Mouse (Mus musculus) c-Kit-positive CD71-positive TER-119-negative erythroid progenitor cells, embryonic 14.5 days (primary cell): ENCODE results near the gene Il11.

Experiments
- DNase-seq: peaks from one replicate; pipeline ENCODE4 v3.0.0-alpha.2; 2013; ENCODE audit warnings: low read depth

Gene Il11

DNA sequence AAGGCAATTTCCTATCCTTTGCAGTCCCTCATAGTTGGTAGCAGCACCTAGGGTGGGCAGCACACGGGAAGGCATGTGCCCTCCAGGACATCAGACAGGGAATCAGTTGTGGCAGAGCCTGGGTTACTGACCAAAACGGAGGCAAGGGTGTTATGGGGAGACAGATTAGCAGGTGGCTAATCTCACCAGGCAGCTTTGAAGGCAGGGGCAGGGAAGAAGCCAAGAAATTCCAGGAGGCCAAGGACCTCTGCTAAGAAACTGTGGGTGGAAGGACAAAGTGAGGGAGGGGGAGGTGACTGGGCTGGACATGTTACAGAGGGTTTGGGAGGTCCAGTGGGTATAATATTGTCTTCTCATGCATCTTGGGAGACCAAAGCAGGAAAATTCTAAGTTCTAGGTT is 39.3 kb downstream of the Il11 start:
- peak; percentile 81 for DNase-seq

DNA sequence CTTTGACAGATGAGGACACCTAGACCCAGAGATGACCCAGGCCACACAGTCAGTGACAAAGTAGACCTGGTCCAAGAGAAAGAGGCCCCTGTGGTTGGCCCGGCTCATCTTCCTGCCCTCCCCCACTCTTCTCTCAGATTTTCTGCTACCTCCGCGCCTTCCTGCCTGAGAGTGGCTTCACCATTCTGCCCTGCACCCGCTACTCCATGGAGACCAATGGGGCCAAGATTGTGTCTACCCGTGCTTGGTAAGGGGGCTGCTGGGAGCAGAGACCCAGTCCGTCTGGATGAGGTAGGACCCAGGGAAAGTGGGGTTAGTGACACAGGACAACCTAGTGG is 40.2 kb downstream of the Il11 start:
- no peak for DNase-seq

DNA sequence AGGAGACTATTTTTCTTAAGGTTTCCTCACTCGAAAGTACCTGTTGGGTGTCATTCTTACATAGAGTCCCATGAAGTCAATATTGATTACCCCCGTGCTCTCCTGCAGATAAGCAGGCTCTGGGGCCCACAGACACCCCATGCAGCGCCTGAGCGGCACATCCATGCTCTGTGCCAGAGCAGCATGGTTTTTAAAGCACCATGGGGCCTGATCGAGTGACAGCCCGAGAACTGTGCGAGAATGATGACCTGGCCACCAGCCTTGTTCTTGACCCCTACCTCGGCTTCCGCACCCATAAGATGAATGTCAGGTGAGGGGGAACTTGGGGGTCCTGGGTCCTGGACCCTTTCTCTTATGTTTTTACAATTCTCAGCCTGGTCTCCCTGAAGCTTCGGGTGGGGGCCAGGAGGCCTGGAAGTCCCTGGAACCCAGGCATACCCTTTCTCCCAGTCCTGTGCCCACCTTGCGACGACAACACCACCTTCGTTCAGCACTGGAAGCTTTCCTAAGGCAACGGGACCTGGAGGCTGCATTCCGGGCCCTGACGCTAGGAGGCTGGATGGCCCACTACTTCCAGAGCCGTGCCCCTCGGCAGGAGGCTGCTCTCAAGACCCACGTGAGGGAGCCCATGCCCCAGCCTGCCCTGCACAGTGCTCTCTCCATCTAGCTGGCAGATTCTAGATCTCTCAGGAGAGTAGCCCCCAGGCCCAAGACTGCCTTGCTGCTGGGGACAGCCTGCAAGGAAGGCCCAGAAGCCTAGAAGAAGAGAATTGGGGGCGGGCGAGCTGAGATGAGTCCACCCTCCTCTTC is 40.8 kb downstream of the Il11 start:
- no peak for DNase-seq

DNA sequence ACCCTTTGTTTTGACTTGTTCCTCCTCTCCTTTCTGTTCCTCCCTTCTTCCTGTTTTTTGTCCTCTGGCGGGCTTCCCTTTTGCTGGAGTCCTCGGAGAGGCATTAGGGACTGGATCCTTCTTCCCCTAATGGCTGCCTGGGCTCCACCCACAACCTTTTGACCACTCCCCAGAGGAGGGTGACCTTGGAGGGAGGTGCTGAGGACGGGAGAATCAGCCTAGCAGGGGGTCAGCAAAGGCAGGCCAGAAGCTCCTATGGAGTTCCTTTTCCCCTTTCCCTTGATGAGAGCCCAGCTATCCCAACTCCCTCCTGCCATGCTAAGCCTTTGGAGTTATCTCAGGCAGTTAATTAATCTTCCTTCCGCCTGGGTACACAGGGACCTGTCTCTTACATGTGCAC is 41.5 kb downstream of the Il11 start:
- no peak for DNase-seq

DNA sequence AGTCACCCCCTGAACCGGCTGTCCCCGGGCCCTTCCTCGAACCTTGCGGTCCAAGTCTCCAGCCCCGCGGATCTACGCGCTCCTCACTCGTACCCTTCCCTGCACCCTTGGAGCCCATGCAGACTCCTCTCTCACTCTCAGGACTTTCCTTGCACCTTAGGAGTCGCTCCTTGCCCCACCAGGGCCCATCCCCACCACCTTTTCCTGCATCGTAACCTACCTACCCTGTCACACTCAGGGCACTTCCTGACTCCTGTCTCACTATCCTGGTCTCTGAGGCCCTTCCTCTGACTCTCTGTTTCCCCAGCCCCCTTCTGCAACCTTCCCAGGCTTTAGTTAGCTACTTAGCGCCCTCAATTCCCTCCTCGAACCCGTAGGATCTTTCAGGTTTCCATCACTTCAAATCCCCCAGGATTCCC is 42.3 kb downstream of the Il11 start:
- DNase-seq: no peak

DNA sequence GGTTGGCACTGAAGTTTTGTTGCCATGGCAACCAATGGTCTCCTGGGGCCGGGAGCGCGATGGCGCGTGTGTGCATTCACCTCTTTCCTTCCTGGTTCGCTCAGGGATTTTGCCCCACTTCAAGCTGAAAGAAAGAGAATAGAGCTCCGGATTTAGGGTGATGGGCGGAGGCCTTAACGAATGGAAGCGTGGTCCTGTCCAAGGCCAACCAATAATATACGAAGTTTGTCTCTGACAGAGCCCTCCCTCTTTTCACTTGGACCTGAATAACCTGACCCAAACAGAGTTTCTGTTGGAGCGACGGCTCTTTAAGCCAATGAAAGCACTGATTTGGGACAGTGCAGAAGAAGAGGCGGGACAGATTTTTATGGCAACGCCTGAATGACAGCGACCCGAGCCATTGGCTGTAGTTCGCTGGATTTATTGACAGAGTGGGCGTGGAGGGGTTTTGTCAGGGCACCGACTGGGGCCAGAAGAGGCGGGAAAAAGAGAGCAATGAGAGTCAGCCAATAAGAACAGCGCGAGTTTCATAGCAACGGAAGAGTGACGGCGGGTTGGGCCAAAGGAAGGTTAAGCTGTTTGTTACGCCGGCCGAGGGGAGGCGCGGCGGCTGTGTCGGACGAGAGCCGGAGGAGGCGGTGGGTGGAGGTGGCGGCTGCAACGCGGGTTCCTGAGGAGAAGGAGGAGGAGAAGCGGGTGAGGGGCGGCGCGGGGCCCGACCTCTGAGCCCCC is 42.9 kb downstream of the Il11 start, which contains the start of gene Kmt5c:
Kmt5c (plus strand) TSS at position 572 of the 732 bp plus-strand sequence.
- peak; percentile 99 for DNase-seq

DNA sequence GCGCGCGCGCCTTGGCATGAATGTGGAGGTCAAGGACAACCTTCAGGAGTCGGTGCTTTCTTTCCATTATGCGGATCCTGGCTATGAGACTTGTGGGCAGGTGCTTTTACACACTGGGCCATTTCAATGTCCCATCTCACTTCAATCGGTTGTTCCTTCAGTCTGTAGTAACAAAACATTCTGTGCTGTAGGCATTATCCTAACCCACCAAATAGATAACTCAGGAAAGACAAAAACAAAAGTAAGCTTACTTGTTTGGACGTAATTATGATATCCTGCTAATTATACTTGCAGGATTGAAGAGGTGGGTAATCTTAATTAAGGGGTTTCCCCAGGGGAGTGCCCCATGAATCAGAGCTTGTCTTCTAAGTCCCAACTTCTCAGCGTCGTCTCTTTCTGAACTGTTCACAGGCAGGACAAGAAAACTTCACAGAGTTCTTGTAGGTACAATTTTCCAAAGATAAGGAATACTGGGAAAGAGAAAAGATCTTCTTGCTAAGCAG is 43.6 kb downstream of the Il11 start:
- no peak for DNase-seq

DNA sequence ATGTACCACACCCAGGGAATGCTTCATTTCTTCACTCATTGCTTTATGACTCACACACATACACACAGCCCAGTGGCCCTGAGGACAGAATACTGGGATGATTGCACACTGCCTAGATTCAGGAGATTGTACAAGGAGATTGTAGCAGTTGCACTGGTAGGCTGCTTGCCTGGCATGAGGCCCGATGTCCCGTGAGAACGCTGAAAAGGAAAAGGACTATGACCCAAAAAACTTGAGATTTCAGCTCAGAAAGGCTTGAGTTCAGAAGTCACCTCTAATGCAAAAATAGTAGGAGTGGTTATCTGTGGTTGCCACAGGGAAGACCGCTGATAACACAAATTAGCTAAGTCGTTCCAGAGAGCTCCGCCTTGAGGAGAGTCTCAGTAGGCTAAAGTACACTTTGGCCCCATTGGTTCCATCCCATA is 49.7 kb downstream of the Il11 start:
- no peak for DNase-seq

DNA sequence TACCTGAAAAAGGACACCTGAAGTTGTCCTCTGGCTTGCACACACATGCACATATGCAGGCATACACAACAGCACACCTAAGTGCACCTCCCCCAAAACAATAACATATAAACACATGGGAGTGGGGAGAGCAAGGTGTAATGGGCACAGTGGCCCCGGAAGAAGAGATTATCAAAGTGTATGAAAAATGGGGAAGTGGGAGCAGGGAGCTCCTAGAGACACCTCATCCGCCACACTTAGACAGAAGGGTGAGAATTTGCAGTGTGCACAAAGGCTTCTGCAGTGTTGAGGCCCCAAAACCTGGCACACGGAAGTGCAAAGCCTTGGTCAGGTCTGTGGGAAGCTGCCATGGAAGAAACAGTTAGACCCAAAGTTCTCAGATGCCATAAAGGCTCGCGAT is 51.6 kb downstream of the Il11 start:
- DNase-seq: no peak

DNA sequence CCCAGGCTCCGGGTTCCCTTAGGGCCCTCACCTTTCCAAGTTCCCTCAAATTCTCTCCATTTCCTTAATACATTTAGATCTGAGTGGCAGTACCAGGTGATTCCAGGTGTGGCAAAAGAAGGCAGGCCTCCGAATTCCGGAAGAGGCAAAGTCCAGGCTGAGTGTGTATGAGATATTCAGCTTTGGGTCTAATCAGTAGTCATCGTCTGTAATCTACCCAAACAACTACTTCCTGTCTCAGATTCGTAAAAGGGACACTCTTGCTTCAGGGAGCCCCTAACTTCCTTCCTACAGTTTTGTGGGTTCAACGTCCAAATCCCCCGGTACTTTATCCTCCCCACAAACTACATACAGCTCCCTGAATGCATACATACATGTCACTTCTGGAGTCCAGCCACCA is 57.5 kb downstream of the Il11 start, which contains the start of gene Tmem150b:
Tmem150b (minus strand) TSS at position 81 of the 400 bp plus-strand sequence.
- no peak for DNase-seq

DNA sequence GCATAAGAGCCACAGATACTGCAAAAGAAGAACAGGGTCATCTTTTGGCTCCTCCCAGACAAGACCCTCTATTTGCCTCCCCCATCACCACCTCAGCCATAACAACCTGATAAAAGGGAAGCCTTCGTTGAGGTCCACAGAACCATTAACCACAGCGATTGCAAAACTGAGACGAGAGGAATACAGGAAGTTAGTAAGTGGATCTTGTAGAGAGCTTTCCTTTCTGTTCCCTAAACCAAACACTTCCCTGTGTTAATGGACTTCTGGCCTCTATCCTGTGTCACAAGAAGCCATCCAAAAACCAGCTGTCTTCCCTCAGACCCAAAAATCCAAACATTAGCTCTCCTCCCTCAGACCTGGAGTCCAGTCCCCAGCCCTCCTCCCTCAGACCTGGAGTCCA is 58.3 kb downstream of the Il11 start:
- DNase-seq: no peak

DNA sequence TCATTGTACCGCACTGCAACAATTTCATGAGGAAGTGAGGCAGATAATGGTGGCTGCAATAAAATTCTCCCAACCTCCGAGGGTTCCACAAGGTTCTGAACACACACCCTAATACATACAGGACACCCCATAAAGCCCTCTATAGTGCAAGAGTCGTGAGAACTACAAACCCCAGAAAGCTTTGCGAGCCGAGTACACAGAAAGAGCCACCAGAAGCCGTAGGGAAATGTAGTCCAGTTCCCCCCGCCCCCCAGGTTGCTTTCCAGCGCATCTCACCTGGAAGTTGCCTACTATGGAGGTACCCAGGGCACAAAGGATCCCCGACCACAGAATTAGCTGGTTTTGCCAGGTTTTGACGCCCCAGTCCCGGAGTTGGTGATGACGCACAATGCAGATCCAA is 59.2 kb downstream of the Il11 start:
- no peak for DNase-seq
